Comparison of ENCODE assay signal across 28 mouse cellular contexts in genomic region chr9:109114276-109114675, GRCm38 (mm10). TPM values are rescaled to one million over a fixed set of nuclear protein-coding genes. Genes with fewer than 3 reads are reported as not detected.
A peak's percentile ranks its signal among the peaks of the same experiment; 100 is the strongest.
DNase-seq lines count a peak whose midpoint lies in the region; ATAC-seq and TF ChIP-seq lines count a peak whose summit lies in the region.
"Had no signal": no experiment of that assay in that cellular context is flagged by ENCODE, and none has a peak within 500 bp of the region (broad histone marks: within the 10 kb centered on the region; RNA-seq: fewer than 3 reads in every experiment).

No protein-coding gene starts in this region.

- no peak overlapping the region for H3K9ac ChIP-seq in stomach, postnatal 0 days (ENCODE audit: low read length)
- H3K9ac ChIP-seq: embryonic facial prominence, embryonic 12.5 days; forebrain, embryonic 13.5 days; forebrain, postnatal 0 days; heart, embryonic 15.5 days; hindbrain, embryonic 15.5 days had no signal

- no peak overlapping the region for H3K4me3 ChIP-seq in heart, embryonic 10.5 days
- no peak overlapping the region for H3K4me3 ChIP-seq in stomach, postnatal 0 days (ENCODE audit: low read depth, low read length)
- H3K4me3 ChIP-seq: embryonic facial prominence, embryonic 12.5 days; forebrain, embryonic 13.5 days; heart, embryonic 15.5 days; hindbrain, embryonic 15.5 days had no signal

- no peak for TF ChIP-seq CTCF in stomach, postnatal 0 days (IDR thresholded peaks at IDR 0.05; ENCODE audit: low read depth)

- H3K36me3 ChIP-seq in heart, embryonic 10.5 days = peaks cover 100% of the 10 kb centered on the region
- peaks cover 23% of the 10 kb centered on the region for H3K36me3 ChIP-seq in stomach, postnatal 0 days (ENCODE audit: control insufficient read depth, insufficient read depth, low read length)

- DNase-seq in adrenal gland, postnatal 14 days = peak; percentile 4
- DNase-seq in adrenal gland, postnatal 25 days = no peak
- peak; percentile 71 for DNase-seq in heart, embryonic 10.5 days (ENCODE audit: low spot score)
- DNase-seq in heart, postnatal 10 days = no peak
- peak; percentile 4 for DNase-seq in ovary, postnatal 36 days (ENCODE audit: low spot score)
- DNase-seq in ovary, postnatal 10 days (ENCODE audit: low spot score) = no peak
- DNase-seq in stomach, postnatal 0 days (ENCODE audit: low spot score) = peak; percentile 11
- DNase-seq: cerebellum, adult 11-12 months; cerebellum, adult 9-10 months; cerebellum, postnatal 25 days; forebrain, postnatal 0 days; gastrocnemius, postnatal 14 days; heart, adult 18-20 months had no signal

- no peaks in the 10 kb centered on the region for H3K9me3 ChIP-seq in heart, embryonic 10.5 days
- H3K9me3 ChIP-seq in stomach, postnatal 0 days (ENCODE audit: control insufficient read depth, low read length) = no peaks in the 10 kb centered on the region
- H3K9me3 ChIP-seq: embryonic facial prominence, embryonic 12.5 days; forebrain, embryonic 13.5 days; heart, embryonic 15.5 days; hindbrain, embryonic 15.5 days had no signal

- ATAC-seq in stomach, postnatal 0 days (ENCODE audit: low FRiP score, low TSS enrichment) = no peak
- ATAC-seq: activated CD4-positive, CD25-positive, alpha-beta regulatory T cell, adult 4 months; forebrain, embryonic 13.5 days; forebrain, postnatal 0 days; intestine, embryonic 16.5 days; Patski had no signal

- no peak overlapping the region for H3K4me2 ChIP-seq in stomach, postnatal 0 days (replicated peaks; ENCODE audit: low read depth)
- H3K4me2 ChIP-seq: embryonic facial prominence, embryonic 12.5 days; forebrain, embryonic 13.5 days; heart, embryonic 11.5 days; heart, embryonic 15.5 days; hindbrain, embryonic 15.5 days had no signal

- H3K27ac ChIP-seq in heart, embryonic 10.5 days = no peak overlapping the region
- H3K27ac ChIP-seq in stomach, postnatal 0 days (replicated peaks) = no peak overlapping the region
- H3K27ac ChIP-seq: embryonic facial prominence, embryonic 12.5 days; forebrain, embryonic 13.5 days; heart, embryonic 15.5 days; hindbrain, embryonic 15.5 days had no signal

- WGBS in heart, embryonic 10.5 days = 90% methylated on average over 11 of the region's 11 CpGs
- WGBS in stomach, postnatal 0 days = 89% methylated on average over 11 of the region's 11 CpGs

- no peaks in the 10 kb centered on the region for H3K4me1 ChIP-seq in heart, embryonic 10.5 days
- H3K4me1 ChIP-seq in stomach, postnatal 0 days (replicated peaks; ENCODE audit: control insufficient read depth, insufficient read depth) = no peaks in the 10 kb centered on the region
- H3K4me1 ChIP-seq: embryonic facial prominence, embryonic 12.5 days; forebrain, embryonic 13.5 days; heart, embryonic 15.5 days; hindbrain, embryonic 15.5 days had no signal

- intact Hi-C loops in heart, postnatal 10 days (cut with DNase I) = no loop called here

- no peaks in the 10 kb centered on the region for H3K27me3 ChIP-seq in heart, embryonic 10.5 days (ENCODE audit: insufficient read depth, poor library complexity, severe bottlenecking)
- H3K27me3 ChIP-seq in stomach, postnatal 0 days (ENCODE audit: control insufficient read depth, insufficient read depth, low read length) = no peaks in the 10 kb centered on the region
- H3K27me3 ChIP-seq: embryonic facial prominence, embryonic 12.5 days; forebrain, embryonic 13.5 days; heart, embryonic 15.5 days; hindbrain, embryonic 15.5 days had no signal

- no peak for TF ChIP-seq EP300 in stomach, postnatal 0 days (optimal IDR thresholded peaks at IDR 0.05)

RNA-seq across cellular contexts. Expression of gene Plxnb1, which starts 19.1 kb away (rescaled TPM):
- 63.8 and 67.0 TPM in 2 replicates for total RNA-seq in adrenal gland, postnatal 14 days (2021)
- 122 and 223 TPM in 2 replicates for total RNA-seq in adrenal gland, postnatal 25 days (2021)
- polyA plus RNA-seq in heart, embryonic 10.5 days (2016; fragmentation: Nextera tagmentation; extraction: Ambion mirVana) = 11.5 and 14.2 TPM in 2 replicates
- total RNA-seq in heart, postnatal 10 days (2021) = 10 to 100 TPM; 23.8 to 28.3 TPM
- polyA plus RNA-seq in stomach, postnatal 0 days (2015; fragmentation: Nextera tagmentation; extraction: Ambion mirVana) = 3.0 and 3.7 TPM in 2 replicates

RNA-seq across cellular contexts. Expression of gene Tma7, which starts 31.9 kb away (rescaled TPM):
- 326 and 340 TPM in 2 replicates for total RNA-seq in adrenal gland, postnatal 14 days (2021)
- 370 and 418 TPM in 2 replicates for total RNA-seq in adrenal gland, postnatal 25 days (2021)
- 734 and 774 TPM in 2 replicates for polyA plus RNA-seq in heart, embryonic 10.5 days (2016; fragmentation: Nextera tagmentation; extraction: Ambion mirVana)
- total RNA-seq in heart, postnatal 10 days (2021) = 100 to 1,000 TPM; 272 to 274 TPM
- polyA plus RNA-seq in stomach, postnatal 0 days (2015; fragmentation: Nextera tagmentation; extraction: Ambion mirVana) = 416 and 424 TPM in 2 replicates

RNA-seq across cellular contexts. Expression of gene Ccdc51, which starts 32.0 kb away (rescaled TPM):
- 15.7 and 17.2 TPM in 2 replicates for total RNA-seq in adrenal gland, postnatal 14 days (2021)
- total RNA-seq in adrenal gland, postnatal 25 days (2021) = 15.7 and 21.0 TPM in 2 replicates
- 19.1 and 19.7 TPM in 2 replicates for polyA plus RNA-seq in heart, embryonic 10.5 days (2016; fragmentation: Nextera tagmentation; extraction: Ambion mirVana)
- total RNA-seq in heart, postnatal 10 days (2021) = 10 to 100 TPM; 10.3 to 12.4 TPM
- 8.9 and 9.9 TPM in 2 replicates for polyA plus RNA-seq in stomach, postnatal 0 days (2015; fragmentation: Nextera tagmentation; extraction: Ambion mirVana)

RNA-seq across cellular contexts. Expression of gene Atrip, which starts 40.4 kb away (rescaled TPM):
- total RNA-seq in adrenal gland, postnatal 14 days (2021) = 14.6 and 16.0 TPM in 2 replicates
- total RNA-seq in adrenal gland, postnatal 25 days (2021) = 18.1 and 20.5 TPM in 2 replicates
- polyA plus RNA-seq in heart, embryonic 10.5 days (2016; fragmentation: Nextera tagmentation; extraction: Ambion mirVana) = 20.6 and 26.8 TPM in 2 replicates
- total RNA-seq in heart, postnatal 10 days (2021) = 10 to 100 TPM in 1 of 2 experiments, 1 to 10 TPM in 1; 9.2 to 10.4 TPM
- polyA plus RNA-seq in stomach, postnatal 0 days (2015; fragmentation: Nextera tagmentation; extraction: Ambion mirVana) = 10.8 and 11.3 TPM in 2 replicates

RNA-seq across cellular contexts. Expression of gene Fbxw21, which starts 47.6 kb away (rescaled TPM):
- not detected in 2 replicates for total RNA-seq in adrenal gland, postnatal 14 days (2021)
- total RNA-seq in adrenal gland, postnatal 25 days (2021) = not detected in 2 replicates
- polyA plus RNA-seq in heart, embryonic 10.5 days (2016; fragmentation: Nextera tagmentation; extraction: Ambion mirVana) = not detected in 2 replicates
- total RNA-seq in heart, postnatal 10 days (2021) = not detected
- not detected in 2 replicates for polyA plus RNA-seq in stomach, postnatal 0 days (2015; fragmentation: Nextera tagmentation; extraction: Ambion mirVana)
- total RNA-seq: adrenal gland, adult 18-20 months; CH12.LX; forebrain, postnatal 0 days; gastrocnemius, adult 18-20 months; gastrocnemius, postnatal 14 days; heart, adult 18-20 months; heart, postnatal 25 days had no signal
- polyA plus RNA-seq: activated CD4-positive, CD25-positive, alpha-beta regulatory T cell, adult 4 months; brain, embryonic 14.5 days; cortical plate, adult 2 months; embryonic facial prominence, embryonic 12.5 days; forebrain, embryonic 13.5 days; forebrain, postnatal 0 days; heart, embryonic 11.5 days; heart, embryonic 15.5 days; hindbrain, embryonic 11.5 days; hindbrain, embryonic 15.5 days; intestine, embryonic 16.5 days; Patski had no signal

Comparison
In these comparisons a context has a peak if more than half of its experiments do, and no peak if none do; other contexts are left out.
1. DNase-seq: peak in adrenal gland, postnatal 14 days (single experiment), heart, embryonic 10.5 days (single experiment), ovary, postnatal 36 days (single experiment) and stomach, postnatal 0 days (single experiment); none in adrenal gland, postnatal 25 days (single experiment), heart, postnatal 10 days (0 of 2) and ovary, postnatal 10 days (single experiment).